Mouse (Mus musculus): Measurements from ENCODE around the gene Gm3376. TPM values are rescaled to one million over a fixed set of nuclear protein-coding genes. Genes with fewer than 3 reads are reported as not detected.
"Not testable (repeated sequence)": the region's sequence is repeated elsewhere in the genome, so short reads cannot be mapped to it uniquely, and the experiment has no call there.

The Gm3376 gene
- not detected in 2 replicates for polyA plus RNA-seq (2015; fragmentation: Nextera tagmentation; extraction: Ambion mirVana)

- ATAC-seq (ENCODE audit: insufficient read depth, low FRiP score, low read depth); H3K4me3 ChIP-seq (replicated peaks): not testable (repeated sequence)
- WGBS: no CpG with 5 or more reads among the region's 9 CpGs
Observed at GRCm38 (mm10) chrY:3771373-3771772, at the start of gene Gm3376. Gene Gm3376 (plus strand): TSS chrY:3771673.

More at GRCm38 (mm10) chrY:3771373-3771772, at the start of gene Gm3376:
- not testable (repeated sequence) for H3K9ac ChIP-seq; H3K27me3 ChIP-seq (replicated peaks); H3K4me1 ChIP-seq; H3K27ac ChIP-seq; H3K4me2 ChIP-seq; H3K9me3 ChIP-seq; H3K36me3 ChIP-seq

All from stomach, embryonic 15.5 days (tissue).